Mouse (Mus musculus): ENCODE results near the gene Zcchc14.
"Not testable (repeated sequence)": the region's sequence is repeated elsewhere in the genome, so short reads cannot be mapped to it uniquely, and the experiment has no call there.

Gene Zcchc14

DNA sequence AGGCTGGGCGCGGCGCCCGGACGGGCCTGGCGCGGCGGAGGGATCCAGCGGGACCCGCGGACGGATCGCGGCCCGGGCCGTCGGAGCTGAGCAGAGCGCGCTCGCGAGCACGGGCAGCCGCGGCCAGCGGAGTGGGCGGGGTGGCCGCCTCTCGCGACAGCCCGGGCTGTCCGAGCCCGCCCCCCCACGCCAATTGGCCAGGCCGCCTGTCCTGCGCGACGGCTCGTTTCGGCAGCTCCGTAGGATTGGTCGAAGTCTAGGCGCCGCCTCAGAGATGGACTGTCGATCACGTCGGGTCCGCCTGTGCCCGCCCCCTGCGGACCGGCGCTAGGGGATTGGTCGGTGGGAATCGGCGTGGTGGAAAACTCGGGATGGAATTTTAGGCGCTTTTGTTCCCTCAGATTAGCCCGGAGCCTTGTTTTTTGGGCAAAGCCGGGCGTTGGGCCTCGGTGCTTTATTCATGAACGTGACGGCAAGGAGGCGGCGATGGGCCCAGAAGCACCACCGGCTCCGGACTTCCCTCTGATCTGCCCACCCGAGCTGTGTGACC is at the start of gene Zcchc14:
Gene Zcchc14, minus strand, starts transcription at position 128 of the 550 bp plus-strand sequence.
- peak; percentile 40 for DNase-seq (ENCODE audit: low read depth)

DNA sequence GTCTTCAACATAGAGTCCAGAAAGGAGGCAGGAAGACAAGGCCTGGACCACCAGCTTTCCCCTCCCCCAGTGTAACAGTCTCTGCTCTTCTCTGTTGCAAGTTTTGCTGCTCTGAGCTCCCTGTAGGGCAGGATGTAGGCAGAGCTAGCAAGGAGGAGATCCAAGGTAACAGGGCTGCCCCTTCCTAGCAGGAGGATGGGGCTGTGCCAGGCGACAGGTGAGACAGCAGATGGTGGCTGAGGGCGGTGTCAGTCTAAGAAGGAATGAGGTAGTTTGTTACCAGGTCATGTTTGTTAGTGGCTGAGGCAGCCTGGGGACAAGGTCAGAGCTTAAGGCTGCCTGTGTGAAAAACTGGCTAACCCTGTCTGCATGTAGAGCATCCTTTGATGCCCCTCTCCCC is 47.2 kb upstream of the Zcchc14 start:
- no peak for DNase-seq (ENCODE audit: low read depth)

DNA sequence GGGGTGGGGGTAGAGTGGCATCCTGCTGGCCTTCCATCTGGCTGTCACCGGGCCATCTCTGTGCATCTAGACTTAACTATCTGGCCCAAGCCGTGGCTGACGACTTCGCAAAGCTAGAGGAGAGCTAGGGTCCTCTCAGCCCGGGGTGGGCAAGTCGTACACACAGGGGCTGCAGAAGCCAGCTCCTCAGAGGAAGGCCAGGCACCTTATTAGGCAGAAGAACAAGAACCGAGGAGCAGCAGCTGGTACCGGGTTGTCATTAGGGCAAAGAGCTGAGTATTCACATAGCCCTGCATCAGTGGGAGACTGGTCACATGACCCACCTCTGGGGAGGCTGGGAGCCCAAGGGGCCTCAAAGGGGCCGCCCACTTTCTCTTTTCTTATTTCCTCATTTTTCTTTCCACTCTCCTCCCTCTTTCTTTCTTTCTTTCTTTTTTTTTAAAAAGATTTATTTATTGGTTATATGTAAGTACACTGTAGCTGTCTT is 46.0 kb upstream of the Zcchc14 start:
- no peak for DNase-seq (ENCODE audit: low read depth)

- no peak for DNase-seq (ENCODE audit: low read depth)
Measured at GRCm38 (mm10) chr8:121697735-121698614, 45.3 kb upstream of the Zcchc14 start.

DNA sequence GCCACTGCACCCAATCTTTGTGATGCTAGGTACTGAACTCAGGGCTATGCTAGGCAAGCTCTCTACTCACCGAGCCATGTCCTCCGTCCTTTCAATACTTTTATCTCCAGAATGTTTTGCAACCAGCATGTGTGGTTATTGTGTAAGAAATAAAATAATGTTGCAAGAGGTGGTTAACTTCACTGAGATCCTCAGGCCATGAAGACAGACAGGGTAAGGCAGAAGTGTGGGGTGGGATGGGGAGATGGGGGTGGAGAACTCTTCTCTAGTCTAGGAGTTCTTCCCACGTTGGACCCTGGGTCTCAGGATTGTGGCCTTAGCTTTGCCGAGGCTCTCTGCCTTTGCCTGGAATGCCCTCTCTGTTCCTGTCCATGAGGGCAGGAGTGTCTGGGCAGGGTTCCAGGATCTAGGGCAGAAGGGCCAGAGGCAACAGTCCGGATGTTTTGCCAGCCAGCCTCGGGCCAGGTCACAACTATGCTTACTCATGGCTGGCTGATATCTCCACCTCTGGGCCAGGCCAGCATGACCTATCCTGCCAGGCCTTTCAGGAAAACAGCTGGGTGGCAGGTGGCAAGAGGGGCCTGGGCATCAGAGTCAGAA is 43.0 kb upstream of the Zcchc14 start:
- no peak for DNase-seq (ENCODE audit: low read depth)

DNA sequence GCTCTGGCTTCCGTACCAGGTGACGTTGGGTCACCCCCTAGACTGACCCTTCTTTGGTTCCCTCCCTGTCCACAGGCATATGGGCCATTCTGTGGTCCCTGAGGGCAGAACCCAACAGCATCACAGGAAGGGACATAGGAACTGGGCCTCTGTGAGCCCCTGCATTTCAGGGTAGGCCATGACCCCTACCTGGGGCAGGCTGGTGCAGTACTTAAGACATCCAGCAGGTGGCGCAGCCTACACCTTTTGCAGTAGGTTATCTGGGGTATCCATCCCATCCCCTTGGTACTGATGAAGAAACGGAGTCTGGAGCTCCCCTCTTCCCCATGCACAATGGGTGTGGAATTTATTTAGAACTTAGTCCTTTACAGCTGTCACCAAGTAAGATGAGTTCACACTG is 41.8 kb upstream of the Zcchc14 start:
- no peak for DNase-seq (ENCODE audit: low read depth)

DNA sequence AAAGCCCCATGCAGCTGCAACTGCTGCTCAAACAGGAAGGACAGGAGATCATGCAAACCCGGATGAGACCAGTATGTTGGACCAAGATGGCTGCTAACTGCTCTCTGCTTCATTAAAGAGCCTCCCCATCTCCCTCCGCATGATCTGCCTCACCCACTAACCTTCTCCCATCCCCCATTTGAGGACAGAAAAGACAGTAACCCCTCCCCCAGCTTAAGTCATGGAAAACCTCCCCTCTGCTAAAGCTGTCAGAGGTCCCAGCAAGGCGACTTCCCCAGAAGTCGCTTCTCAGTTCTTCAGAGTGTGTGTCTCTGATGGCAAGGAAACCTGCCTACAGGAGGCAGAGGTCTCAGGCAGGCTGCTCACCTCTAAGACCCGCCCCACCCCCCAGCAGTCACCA is 35.8 kb upstream of the Zcchc14 start:
- DNase-seq (ENCODE audit: low read depth): no peak

- no peak for DNase-seq (ENCODE audit: low read depth)
Measured at GRCm38 (mm10) chr8:121687455-121688161, 34.9 kb upstream of the Zcchc14 start.

- no peak for DNase-seq (ENCODE audit: low read depth)
Measured at GRCm38 (mm10) chr8:121685419-121685818, 32.7 kb upstream of the Zcchc14 start.

- DNase-seq (ENCODE audit: low read depth): no peak
Measured at GRCm38 (mm10) chr8:121683083-121683832, 30.6 kb upstream of the Zcchc14 start.

DNA sequence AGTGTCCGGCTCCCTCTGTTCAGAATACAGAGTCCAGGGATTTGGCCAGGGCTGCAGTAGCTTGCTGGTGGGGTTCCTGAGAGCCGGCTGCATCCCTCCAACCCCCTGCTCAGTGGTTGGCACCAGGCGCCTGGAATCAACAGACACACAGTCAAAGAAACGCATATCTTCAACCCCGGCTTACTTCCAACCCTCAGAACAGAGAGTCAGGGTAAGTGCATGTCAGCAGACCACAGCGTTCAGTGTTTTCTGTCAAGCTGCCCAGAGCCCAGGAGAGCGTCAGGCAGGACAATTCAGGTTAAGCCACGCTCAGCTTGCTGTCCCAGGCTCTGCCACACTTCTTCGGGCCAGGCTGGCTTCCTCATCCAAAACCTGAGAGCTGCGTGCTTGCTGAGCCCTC is 28.8 kb upstream of the Zcchc14 start:
- no peak for DNase-seq (ENCODE audit: low read depth)

GRCm38 (mm10) chr8:121680896-121681295 is 28.2 kb upstream of the Zcchc14 start:
- DNase-seq (ENCODE audit: low read depth): no peak

GRCm38 (mm10) chr8:121678696-121679095 is 26.0 kb upstream of the Zcchc14 start:
- no peak for DNase-seq (ENCODE audit: low read depth)

DNA sequence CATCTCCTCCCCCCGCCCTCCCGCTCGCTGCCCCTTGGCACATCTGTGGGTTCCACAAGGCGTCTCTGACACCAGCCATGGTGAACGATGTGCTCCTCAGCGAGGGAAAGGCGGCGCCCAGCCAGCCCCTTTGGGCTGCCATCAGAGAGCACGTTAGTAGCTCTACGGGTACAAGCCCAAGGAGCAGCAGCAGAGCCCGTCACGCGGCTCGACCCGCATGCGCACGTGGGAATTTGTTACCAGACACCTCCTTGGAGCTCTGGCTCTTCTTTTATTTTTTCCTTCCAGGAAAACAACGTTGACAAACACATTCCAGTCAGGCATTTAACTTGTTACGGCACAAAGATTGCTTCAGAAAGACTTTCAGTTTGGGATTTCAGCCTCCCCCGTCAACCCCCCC is 23.0 kb upstream of the Zcchc14 start:
- DNase-seq (ENCODE audit: low read depth): no peak

DNA sequence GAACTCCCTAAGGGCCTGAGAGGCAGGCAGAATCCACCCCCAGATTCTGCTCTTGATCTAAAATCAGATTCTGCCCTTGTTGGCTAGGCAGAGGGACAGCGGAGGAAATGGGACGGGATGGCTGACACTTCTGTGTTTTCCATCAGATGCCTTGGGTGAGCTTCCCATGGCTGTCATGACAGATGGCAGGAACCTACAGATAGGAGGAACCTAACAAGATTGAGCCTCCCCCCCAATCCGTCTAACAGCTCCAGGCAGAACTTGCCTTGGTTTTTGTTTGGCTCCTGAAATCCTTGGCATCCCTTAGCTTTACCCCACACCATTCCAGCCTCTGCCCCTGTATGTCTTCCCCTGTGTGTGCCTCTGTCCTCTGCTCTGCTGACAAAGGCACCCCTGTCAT is 22.5 kb upstream of the Zcchc14 start:
- no peak for DNase-seq (ENCODE audit: low read depth)

DNA sequence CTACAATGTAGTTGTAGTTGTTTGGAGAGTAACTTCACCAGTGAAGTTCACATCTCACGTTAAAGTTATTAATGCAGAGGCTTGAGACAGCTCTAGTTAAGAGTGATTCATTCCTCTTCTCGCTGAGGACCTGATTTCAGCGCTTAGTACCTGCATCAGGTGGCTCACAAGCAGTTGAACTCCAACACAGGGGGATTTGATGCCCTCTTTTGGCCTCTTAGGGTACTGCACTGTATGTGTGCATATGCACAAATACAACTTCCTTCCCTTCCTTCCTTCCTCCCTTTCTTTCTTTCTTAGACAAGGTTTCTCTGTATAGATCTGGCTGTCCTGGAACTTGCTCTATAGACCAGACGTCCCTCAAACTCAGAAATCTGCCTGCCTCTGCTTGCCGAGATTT is 21.8 kb upstream of the Zcchc14 start:
- DNase-seq (ENCODE audit: low read depth): no peak

GRCm38 (mm10) chr8:121673917-121674316 is 21.2 kb upstream of the Zcchc14 start:
- DNase-seq (ENCODE audit: low read depth): no peak

- DNase-seq (ENCODE audit: low read depth): no peak
Measured at GRCm38 (mm10) chr8:121673153-121673552, 20.5 kb upstream of the Zcchc14 start.

DNA sequence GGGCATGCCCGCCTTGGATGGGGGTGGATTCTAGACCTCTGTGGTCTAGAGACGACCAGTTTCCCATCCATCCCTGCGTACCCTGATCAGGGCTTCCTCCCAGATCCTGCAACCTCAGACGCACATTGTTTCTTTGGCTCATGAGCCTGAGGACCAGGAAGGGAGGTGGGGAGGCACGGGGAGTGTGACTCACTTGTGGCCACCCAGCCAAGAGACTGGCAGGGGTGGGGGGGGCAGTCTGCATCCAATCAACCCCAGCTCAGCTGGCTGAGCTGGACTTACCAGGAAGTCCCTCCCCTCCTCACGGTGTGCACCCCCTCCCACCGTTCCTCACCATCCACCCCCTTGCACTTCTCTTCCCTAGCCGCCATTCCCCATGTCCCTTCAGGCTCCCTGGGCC is 16.5 kb upstream of the Zcchc14 start:
- no peak for DNase-seq (ENCODE audit: low read depth)

DNA sequence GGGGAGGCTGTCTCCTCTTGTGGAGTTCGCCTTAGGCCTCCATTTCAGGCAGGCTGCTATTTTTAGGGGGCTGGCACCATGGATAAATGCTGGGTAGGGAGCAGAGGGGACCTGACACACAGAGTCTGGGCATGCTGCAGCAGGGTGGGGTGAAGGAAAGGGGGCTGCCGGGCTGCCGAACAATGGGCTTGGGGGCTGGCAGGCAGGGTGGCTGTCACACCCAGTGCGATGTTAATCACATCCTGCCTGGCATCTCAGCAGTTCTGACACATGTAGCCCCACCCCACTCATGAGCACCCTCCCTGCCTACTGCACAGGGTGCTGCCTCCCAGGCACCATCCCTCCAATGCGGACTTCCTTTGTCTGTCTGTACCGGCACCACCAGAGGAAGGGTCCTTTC is 15.9 kb upstream of the Zcchc14 start:
- no peak for DNase-seq (ENCODE audit: low read depth)

DNA sequence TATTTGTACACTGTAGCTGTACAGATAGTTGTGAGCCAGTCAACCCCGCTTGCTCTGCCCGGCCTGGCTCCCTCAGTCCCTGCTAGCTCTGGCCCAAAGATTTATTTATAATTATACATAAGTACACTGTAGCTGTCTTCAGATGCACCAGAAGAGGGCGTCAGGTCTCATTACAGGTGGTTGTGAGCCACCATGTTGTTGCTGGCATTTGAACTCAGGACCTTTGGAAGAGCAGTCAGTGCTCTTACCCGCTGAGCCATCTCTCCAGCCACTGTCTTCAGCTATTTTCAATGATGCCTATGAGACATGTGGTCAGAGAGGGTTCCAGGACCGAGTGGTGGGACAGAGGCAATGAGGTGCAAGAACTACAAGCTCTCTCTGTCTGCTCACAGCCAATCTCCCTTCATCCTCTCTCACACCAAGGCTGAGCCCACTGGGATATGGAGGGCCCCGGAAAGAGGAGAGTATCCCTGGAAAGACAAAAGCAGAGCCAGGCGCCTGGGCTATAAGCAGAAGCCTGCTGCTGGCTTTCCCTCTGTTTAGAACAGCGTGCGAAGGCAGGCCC is 15.3 kb upstream of the Zcchc14 start:
- not testable (repeated sequence) for DNase-seq (ENCODE audit: low read depth)

All from c-Kit-positive CD71-positive TER-119-negative erythroid progenitor cells, embryonic 14.5 days (primary cell).